Mouse (Mus musculus) gastrocnemius, postnatal 10 days (tissue): ENCODE results near the gene Acvr1b. TPM values are rescaled to one million over a fixed set of nuclear protein-coding genes. Genes with fewer than 3 reads are reported as not detected.

ENCODE experiments used
- DNase-seq: peaks from one replicate; pipeline ENCODE4 v3.0.0; 2021; ENCODE audit warnings: mixed read lengths
- microRNA-seq, 2 experiments: library from miRNA; unstranded; fragments of <30 nt; microRNA quantifications; one replicate each; pipeline ENCODE4 v1.2.0; 2021
- total RNA-seq, 2 experiments: library from RNA; stranded (reverse); gene quantifications; 2 replicates each; pipeline ENCODE4 v1.2.3; 2021

Acvr1b gene
- total RNA-seq, 2 experiments from 2014 or later = 21.7 to 22.4 TPM

DNA sequence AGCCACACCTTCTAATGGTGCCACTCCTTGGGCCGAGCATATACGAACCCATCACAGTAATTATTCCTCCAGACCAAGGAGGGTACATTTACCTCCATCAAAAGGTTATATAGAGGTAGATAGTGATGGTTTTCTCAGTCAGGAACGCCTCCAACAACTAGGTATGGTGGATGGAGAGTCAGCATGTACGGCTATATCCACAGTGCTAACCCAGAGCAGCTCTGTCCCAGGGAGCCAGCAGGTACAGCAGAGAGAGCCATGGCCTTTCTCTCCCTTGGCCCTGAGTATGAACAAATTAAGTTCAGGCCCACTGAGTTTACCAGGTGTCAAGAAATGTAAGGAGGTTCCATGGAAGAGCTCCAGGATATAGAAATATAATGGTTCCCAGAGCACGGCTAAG, 78.1 kb downstream of the Acvr1b start:
- DNase-seq = no peak

DNA sequence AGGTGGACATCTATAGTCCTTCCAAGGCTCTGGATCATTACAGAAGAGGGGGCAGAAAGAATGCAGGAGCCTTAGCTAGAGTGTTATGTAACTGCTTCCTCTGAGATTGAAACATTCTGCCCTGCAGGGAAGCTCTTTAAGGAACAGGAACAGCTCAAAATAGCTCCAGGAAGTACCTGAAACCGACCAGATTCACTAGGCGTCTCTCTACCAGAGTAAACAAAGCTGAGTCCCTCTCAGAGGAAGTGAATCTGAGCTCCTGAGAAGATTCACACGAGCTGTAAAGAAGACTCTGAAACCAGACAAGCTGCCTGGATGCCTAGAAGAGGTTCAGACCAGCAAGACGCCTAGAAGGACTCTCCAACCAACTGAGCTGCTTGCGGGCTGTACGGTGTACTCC, 78.7 kb downstream of the Acvr1b start:
- DNase-seq = no peak

DNA sequence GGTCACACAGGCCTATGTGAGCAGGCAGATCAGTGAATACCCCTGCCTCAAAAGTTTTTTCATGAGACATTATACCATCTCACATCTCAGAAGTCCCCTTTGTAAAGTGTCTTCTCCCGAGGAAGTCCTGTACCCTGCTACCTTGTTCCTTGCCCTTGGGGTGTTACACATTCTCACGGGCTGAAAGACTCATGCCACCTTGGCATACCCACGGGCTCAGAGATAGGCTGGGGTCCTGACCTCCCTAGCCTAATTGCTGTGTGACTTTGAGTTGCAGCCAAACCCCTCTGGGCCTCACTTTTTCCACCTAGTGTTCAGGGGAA, 79.7 kb downstream of the Acvr1b start:
- DNase-seq = no peak

DNA sequence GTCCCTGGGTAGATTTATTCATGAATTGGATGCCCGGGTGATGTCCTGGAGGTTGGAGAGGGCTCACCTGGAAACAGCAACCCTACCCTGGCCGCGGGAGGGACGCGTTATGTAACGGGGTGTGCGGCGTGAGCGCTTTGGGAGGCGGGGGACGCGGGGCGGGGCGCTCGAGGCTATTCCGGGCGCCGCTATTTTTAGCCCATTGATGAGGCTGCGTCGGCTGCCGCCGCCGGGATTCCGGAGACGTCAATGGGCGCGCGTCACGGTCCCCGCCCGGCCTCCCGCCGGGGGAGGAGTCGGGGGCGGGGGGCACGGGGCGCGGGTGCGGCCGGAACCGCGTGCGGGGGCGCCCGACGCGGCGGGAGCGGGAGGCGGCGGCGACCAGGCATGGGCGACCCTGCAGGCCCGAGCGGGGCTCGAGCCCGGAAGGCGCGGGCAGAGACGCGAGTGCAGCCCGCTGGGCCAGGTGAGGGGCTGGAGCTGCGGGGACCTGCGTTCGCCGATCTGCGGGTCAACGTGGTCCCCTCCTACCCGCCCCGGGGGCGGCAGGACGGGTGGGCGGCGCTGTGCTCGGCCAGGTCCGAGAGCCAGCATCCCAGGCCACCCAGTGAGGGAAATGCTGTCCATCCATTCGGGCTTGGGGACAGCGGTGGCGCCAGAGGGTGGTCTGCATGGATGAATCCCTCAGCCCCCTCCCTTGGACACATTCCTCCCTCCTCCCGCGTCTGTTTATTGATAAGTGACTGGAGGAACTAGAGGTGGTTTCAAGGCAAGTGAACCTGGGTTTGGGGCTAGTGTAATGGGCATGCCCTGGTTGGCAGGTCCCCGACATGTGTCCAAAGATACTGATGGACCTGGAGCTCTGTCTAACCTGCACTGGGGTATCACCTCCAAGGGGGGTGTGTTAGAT, 80.3 kb downstream of the Acvr1b start, which contains the start of gene Nr4a1:
TSS of gene Nr4a1 (plus strand) at position 384 of the 910 bp plus-strand sequence.
- DNase-seq = peak; percentile 77

DNA sequence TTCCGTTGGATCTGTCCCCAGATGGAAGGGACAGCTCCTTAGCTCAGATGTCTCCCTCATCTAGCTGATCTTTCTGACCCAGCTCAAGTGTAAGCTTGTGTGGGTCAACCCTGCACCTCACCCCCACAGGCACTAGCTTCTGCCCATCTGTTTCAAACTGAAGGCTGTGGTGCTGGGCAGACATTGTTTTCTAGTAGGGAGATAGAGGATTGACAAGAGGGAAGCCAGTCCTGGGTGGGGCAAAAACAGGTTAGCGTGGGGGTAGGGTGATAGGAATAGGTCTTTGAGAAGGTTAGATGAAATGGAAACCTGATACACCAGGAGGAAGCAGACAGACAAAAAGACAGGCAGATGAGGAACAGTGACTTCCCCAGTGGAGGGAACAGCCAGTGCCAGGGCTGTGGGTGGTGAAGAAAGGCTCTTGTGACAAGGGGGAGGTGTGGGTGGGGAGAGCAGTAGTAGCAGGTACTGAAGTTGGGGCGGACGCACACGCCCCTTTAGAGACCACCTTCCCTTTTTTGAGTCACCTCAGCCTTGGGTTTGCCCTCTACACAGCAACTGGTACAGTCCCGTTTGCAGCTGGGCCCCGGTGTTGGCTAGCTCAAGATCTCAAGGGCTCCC, 82.1 kb downstream of the Acvr1b start:
- DNase-seq = no peak

DNA sequence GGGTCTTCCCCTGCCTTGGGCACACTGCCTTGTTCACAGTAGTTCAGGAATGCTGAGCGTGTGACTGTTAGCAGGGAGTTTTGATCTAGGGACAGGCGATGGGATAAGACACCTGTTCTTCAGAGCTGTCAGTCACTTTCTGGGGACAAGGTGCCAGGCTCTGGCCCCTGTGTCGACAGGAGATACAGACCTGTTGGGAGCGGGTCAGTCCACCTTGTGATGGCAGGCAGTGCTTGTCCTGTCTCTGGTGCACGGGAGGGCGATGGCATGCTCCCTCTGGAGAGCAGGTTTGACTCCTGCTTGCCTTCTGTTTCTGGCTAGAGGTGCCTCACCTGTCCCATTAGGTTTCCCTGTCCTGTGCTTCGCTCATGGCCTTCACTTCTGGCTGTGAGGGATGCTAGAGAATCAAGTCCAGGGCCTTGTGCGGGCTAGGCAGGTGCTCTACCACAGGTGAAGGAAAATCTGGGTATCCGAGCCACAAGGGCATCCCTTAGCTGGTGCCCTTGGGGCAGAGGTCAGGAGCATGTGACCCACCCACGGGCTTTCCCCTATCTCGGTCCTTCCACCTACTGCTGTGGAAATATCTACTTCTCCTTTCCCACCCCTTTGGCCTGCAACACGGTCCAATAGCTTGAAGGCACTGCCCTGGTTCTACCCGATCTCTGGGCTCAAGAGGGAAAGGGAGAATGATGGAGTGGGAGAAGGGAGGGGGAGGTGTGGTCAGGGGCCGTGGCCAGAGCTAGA, 82.8 kb downstream of the Acvr1b start:
- no peak for DNase-seq

DNA sequence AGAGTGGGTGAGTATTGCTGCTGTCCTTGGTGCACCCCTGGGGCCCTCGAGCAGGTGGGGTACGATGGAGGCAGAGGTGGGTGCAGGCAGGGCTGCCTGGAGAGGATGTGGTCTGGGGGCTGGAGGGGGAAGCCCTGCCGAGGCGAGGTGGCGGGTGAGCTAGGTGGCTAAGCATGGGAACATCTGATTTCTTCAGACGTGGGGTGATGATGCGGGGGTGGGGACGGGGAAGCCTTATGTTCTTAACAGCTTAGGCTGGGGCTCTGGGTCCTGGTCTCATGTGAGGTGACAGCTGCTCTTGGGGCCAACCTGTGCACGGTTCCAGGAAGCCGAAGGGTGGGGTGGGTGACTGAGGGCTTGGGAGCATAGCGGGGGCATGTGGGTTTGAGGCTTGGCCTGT, 84.6 kb downstream of the Acvr1b start:
- no peak for DNase-seq

DNA sequence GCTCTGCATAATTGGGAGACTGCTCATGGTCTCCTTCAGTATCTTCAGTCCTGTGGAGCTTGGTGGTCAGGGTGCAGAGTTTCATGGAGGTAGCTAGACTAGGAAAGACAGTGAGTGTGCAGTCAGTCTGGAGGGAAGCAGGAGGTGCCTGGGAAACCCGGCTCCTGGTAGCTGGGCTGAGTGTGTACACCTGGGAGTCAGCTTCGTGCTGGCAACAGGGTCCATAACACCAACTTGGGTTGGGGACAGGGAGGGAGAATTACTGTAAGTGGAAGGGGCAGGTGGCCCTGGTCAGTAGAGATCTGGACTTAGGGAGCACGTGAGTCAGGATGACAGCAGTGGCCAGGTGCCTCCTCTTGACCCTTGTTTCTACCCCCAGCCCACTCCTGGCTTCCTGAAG, 86.1 kb downstream of the Acvr1b start:
- DNase-seq = no peak

DNA sequence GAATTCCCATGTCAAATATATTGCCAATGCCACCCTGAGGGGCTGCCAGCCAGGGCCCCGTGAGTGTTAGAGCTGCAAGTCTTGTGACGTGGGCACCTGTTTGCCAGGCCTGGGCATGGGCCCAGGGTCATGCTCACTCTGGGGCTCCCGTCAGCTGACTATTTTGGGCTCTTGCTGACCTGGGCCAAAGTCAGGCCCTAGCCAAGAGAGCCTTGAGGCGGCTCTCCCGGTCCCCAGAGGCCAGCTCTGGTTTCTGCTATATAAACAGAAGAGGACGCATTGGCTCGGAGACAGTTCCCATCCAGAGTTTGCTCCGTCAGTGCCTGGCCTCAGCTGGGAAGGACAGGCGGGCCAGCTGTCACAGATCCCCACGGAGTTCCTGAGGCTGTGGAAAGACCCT, 86.5 kb downstream of the Acvr1b start:
- DNase-seq = peak; percentile 80

DNA sequence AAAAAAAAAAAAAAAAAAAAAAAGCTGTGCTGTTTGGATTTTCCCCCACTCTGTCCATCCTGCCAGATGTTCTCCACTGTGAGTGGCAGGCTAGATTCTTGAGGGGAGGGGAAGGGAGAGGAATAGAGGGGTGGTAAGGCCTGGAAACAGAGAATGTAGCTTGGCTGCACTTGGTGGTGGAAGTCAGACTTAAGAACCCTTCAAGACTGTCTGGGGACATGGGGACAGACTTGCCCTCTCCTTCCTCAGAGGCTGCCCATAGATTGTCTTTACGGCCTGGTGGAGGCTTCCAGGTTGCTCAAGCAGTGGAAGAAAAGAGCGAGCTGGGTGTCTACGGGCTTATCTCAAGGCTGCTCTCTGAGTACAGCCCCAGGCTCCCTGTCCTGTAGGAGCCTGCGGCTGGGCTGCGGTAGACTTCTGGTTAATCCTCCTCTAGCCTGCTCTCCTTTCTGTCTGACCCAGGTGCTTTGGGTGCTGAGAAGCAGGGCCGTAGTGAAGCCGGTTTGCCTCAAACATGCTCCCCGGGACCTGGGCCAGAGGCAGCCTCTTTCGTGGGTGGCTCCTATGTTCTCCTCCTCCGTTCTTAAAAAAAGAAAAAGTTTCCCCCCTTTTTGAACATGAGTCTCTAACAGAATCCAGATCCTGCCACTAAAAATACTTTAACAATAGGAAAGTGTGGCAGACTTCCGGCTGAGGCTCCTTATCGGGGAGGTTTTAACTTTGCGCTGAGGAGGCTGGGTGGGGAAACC, 87.2 kb downstream of the Acvr1b start:
- DNase-seq = no peak

DNA sequence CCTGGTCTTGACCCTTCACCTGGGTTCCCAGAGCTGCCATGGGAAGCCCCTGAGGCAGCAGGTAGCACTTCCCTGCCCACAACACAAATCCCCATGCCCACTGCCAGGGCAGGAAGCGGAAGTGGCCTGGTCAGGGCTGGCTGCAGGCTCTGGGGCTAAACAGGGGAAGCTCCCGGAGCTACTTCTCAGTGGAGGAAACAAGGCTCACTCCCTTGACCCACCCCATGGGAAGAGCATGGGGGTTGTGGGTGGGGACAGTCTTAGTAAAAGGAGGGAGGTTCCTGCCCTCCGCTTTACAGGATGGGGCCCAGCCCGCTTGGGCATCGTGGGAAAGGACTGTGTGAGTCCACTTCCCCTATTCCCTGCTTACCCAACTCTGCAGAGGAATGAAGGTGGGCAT, 88.6 kb downstream of the Acvr1b start:
- DNase-seq = no peak

Small RNA genes lying within 50 kb of the gene (microRNA-seq; reads per million reads assigned to microRNA genes)
- gene Mir6962 = 0 reads per million in 2 experiments

Other genes with a start within 250 kb of the Acvr1b start
- gene Gm47841, start 126.7 kb upstream of the Acvr1b start, total RNA-seq = not detected
- gene Fignl2, start 95.5 kb upstream of the Acvr1b start, total RNA-seq = 1 to 10 TPM; 1.9 to 3.4 TPM
- not detected for gene Ankrd33, start 58.3 kb upstream of the Acvr1b start, total RNA-seq
- gene Acvrl1, start 45.5 kb upstream of the Acvr1b start, total RNA-seq = 10 to 100 TPM; 15.1 to 18.2 TPM
- gene Grasp, start 50.1 kb downstream of the Acvr1b start, total RNA-seq = 10 to 100 TPM in 1 of 2 experiments, 1 to 10 TPM in 1; 9.0 to 11.5 TPM
- gene Nr4a1, start 80.2 kb downstream of the Acvr1b start, total RNA-seq = 10 to 100 TPM; 22.5 to 23.1 TPM
- 10 to 100 TPM; 24.4 to 27.2 TPM for gene Atg101, start 110.2 kb downstream of the Acvr1b start, total RNA-seq
- gene 6030408B16Rik, start 119.1 kb downstream of the Acvr1b start, total RNA-seq = under 1 TPM; 0.54 to 0.77 TPM
- gene Krt80, start 196.1 kb downstream of the Acvr1b start, total RNA-seq = 1 to 10 TPM in 1 of 2 experiments, under 1 TPM in 1; 0.66 to 1.4 TPM
- under 1 TPM in 1 of 2 experiments, not detected in 1; 0.45 TPM for gene Krt7, start 237.0 kb downstream of the Acvr1b start, total RNA-seq